In the genomic region with DNA sequence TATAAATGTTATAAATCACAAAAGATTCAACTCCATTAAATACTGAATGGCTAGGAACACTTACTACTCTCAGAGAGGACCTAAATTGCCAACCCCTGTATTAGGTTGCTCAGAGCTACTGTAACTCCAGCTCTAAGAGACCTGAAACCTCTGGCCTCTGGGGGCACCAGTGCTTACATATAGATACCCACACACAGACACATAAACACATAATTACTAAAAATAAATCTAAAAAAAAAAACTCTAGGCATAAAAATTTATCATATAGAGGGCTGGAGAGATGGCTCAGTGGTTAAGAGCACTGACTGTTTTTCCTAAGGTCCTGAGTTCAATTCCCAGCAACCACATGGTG, we compare ENCODE assay signal across 1 mouse cellular context.
A peak's percentile ranks its signal among the peaks of the same experiment; 100 is the strongest.
TF ChIP-seq lines count a peak whose summit lies in the region.

No protein-coding gene starts in this region.

TF ChIP-seq in CH12.LX, 34 proteins besides CTCF, POLR2A, EP300 and RAD21:
- no peak for TF ChIP-seq BHLHE40 (IDR thresholded peaks at IDR 0.05; ENCODE audit: low read depth, low read length)
- TF ChIP-seq SMC3 (IDR thresholded peaks at IDR 0.05; ENCODE audit: low read depth, low read length): peak; percentile 6
- TF ChIP-seq ZC3H11A (IDR thresholded peaks at IDR 0.05; ENCODE audit: low read depth, low read length): no peak
- no peak for TF ChIP-seq ELF1 (IDR thresholded peaks at IDR 0.05; ENCODE audit: low read depth, low read length)
- TF ChIP-seq CHD2 (IDR thresholded peaks at IDR 0.05; ENCODE audit: low read length): no peak
- no peak for TF ChIP-seq MEF2A (IDR thresholded peaks at IDR 0.05; ENCODE audit: borderline replicate concordance, low read depth, low read length)
- TF ChIP-seq IRF4 (IDR thresholded peaks at IDR 0.05; ENCODE audit: low read depth, low read length): no peak
- TF ChIP-seq POLR2AphosphoS2 (IDR thresholded peaks at IDR 0.05; ENCODE audit: low read depth, low read length): no peak
- 0 out of 2 replicates have a peak, but pooled peaks have one; percentile 6 for TF ChIP-seq ZNF384 (IDR thresholded peaks at IDR 0.05; ENCODE audit: low read depth, low read length)
